Mouse (Mus musculus): Measurements from ENCODE around the gene Tas1r1. TPM values are rescaled to one million over a fixed set of nuclear protein-coding genes. Genes with fewer than 3 reads are reported as not detected.
A peak's percentile ranks its signal among the peaks of the same experiment; 100 is the strongest.
"Not testable (repeated sequence)": the region's sequence is repeated elsewhere in the genome, so short reads cannot be mapped to it uniquely, and the experiment has no call there.

Gene Tas1r1
- polyA plus RNA-seq, 1 experiment, result not detected

- TF ChIP-seq GATA1 (IDR thresholded peaks at IDR 0.05; ENCODE audit: low read length), result no peak
- peaks cover 9% of the 10 kb centered on the region for H3K27me3 ChIP-seq (ENCODE audit: control insufficient read depth)
Observed at GRCm38 (mm10) chr4:152067280-152067679, 28.9 kb upstream of the Tas1r1 start.

GRCm38 (mm10) chr4:152062390-152063110 is 24.2 kb upstream of the Tas1r1 start:
- H3K9me3 ChIP-seq (ENCODE audit: control insufficient read depth, low read length), result no peaks in the 10 kb centered on the region
- no peak for TF ChIP-seq GATA1 (IDR thresholded peaks at IDR 0.05; ENCODE audit: low read length)
- TF ChIP-seq TAL1 (IDR thresholded peaks at IDR 0.05; ENCODE audit: low read length), result no peak
- peaks cover 41% of the 10 kb centered on the region for H3K36me3 ChIP-seq (ENCODE audit: control insufficient read depth)
- no peaks in the 10 kb centered on the region for H3K27me3 ChIP-seq (ENCODE audit: control insufficient read depth)
- H3K4me3 ChIP-seq (replicated peaks), result no peak overlapping the region
- H3K4me1 ChIP-seq (ENCODE audit: control insufficient read depth), result peaks cover 7% of the 10 kb centered on the region

More at GRCm38 (mm10) chr4:152067280-152067679, 28.9 kb upstream of the Tas1r1 start:
- H3K9me3 ChIP-seq (ENCODE audit: control insufficient read depth, low read length), result no peaks in the 10 kb centered on the region
- peaks cover 13% of the 10 kb centered on the region for H3K4me1 ChIP-seq (ENCODE audit: control insufficient read depth)
- H3K4me3 ChIP-seq (replicated peaks), result no peak overlapping the region
- no peaks in the 10 kb centered on the region; the same call in 1 of the 2 replicates for H3K36me3 ChIP-seq (ENCODE audit: control insufficient read depth)

GRCm38 (mm10) chr4:152044609-152045008 is 6.2 kb upstream of the Tas1r1 start:
- TF ChIP-seq GATA1 (IDR thresholded peaks at IDR 0.05; ENCODE audit: low read length) (0 out of 2 replicates have a peak, but pooled peaks have one; percentile 10), TAL1 (IDR thresholded peaks at IDR 0.05; ENCODE audit: low read length) (0 out of 3 replicates have a peak, but pooled peaks have one; percentile 6)
- Histone ChIP-seq H3K4me1 (ENCODE audit: control insufficient read depth) (peaks cover 29% of the 10 kb centered on the region), H3K36me3 (ENCODE audit: control insufficient read depth) (peaks cover 84% of the 10 kb centered on the region), H3K27me3 (ENCODE audit: control insufficient read depth) (no peaks in the 10 kb centered on the region), H3K4me3 (replicated peaks) (no peak overlapping the region), H3K9me3 (ENCODE audit: control insufficient read depth, low read length) (no peaks in the 10 kb centered on the region)

GRCm38 (mm10) chr4:152043171-152043570 is 4.8 kb upstream of the Tas1r1 start:
- Histone ChIP-seq H3K4me1 (ENCODE audit: control insufficient read depth) (peaks cover 42% of the 10 kb centered on the region), H3K9me3 (ENCODE audit: control insufficient read depth, low read length) (no peaks in the 10 kb centered on the region), H3K27me3 (ENCODE audit: control insufficient read depth) (no peaks in the 10 kb centered on the region), H3K4me3 (replicated peaks) (no peak overlapping the region), H3K36me3 (ENCODE audit: control insufficient read depth) (peaks cover 73% of the 10 kb centered on the region)
- TF ChIP-seq TAL1 (IDR thresholded peaks at IDR 0.05; ENCODE audit: low read length), result no peak
- TF ChIP-seq GATA1 (IDR thresholded peaks at IDR 0.05; ENCODE audit: low read length), result no peak

- H3K4me3 ChIP-seq (replicated peaks), result no peak overlapping the region
- no peaks in the 10 kb centered on the region for H3K27me3 ChIP-seq (ENCODE audit: control insufficient read depth)
- H3K9me3 ChIP-seq (ENCODE audit: control insufficient read depth, low read length), result no peaks in the 10 kb centered on the region
- H3K36me3 ChIP-seq (ENCODE audit: control insufficient read depth), result peaks cover 62% of the 10 kb centered on the region
- peaks cover 44% of the 10 kb centered on the region for H3K4me1 ChIP-seq (ENCODE audit: control insufficient read depth)
- TF ChIP-seq TAL1 (IDR thresholded peaks at IDR 0.05; ENCODE audit: low read length) (no peak), GATA1 (IDR thresholded peaks at IDR 0.05; ENCODE audit: low read length) (no peak)
Observed at GRCm38 (mm10) chr4:152041924-152042641, 3.7 kb upstream of the Tas1r1 start.

GRCm38 (mm10) chr4:152039831-152040310 is 1.5 kb upstream of the Tas1r1 start:
- H3K4me1 ChIP-seq (ENCODE audit: control insufficient read depth), result peaks cover 44% of the 10 kb centered on the region
- peak overlapping the region; percentile 91 for H3K4me3 ChIP-seq (replicated peaks)
- H3K27me3 ChIP-seq (ENCODE audit: control insufficient read depth), result no peaks in the 10 kb centered on the region
- H3K36me3 ChIP-seq (ENCODE audit: control insufficient read depth), result peaks cover 41% of the 10 kb centered on the region
- TF ChIP-seq TAL1 (IDR thresholded peaks at IDR 0.05; ENCODE audit: low read length), result no peak
- no peak for TF ChIP-seq GATA1 (IDR thresholded peaks at IDR 0.05; ENCODE audit: low read length)
- no peaks in the 10 kb centered on the region for H3K9me3 ChIP-seq (ENCODE audit: control insufficient read depth, low read length)

GRCm38 (mm10) chr4:152038985-152039830 is 840 bp upstream of the Tas1r1 start, which contains the start of gene Nol9:
Gene Nol9, plus strand, starts transcription at chr4:152039321.
- H3K4me3 ChIP-seq (replicated peaks), result peak within 1 kb of the TSS; percentile 91
- TF ChIP-seq TAL1 (IDR thresholded peaks at IDR 0.05; ENCODE audit: low read length), result no peak
- no peak for TF ChIP-seq GATA1 (IDR thresholded peaks at IDR 0.05; ENCODE audit: low read length)
- H3K27me3 ChIP-seq (ENCODE audit: control insufficient read depth), result no peaks in the 10 kb centered on the region
- H3K9me3 ChIP-seq (ENCODE audit: control insufficient read depth, low read length), result no peaks in the 10 kb centered on the region
- H3K4me1 ChIP-seq (ENCODE audit: control insufficient read depth), result peaks cover 42% of the 10 kb centered on the region
- H3K36me3 ChIP-seq (ENCODE audit: control insufficient read depth), result peaks cover 34% of the 10 kb centered on the region

GRCm38 (mm10) chr4:152036464-152036863 is 1.9 kb downstream of the Tas1r1 start:
- H3K4me3 ChIP-seq (replicated peaks); H3K27me3 ChIP-seq (ENCODE audit: control insufficient read depth); H3K9me3 ChIP-seq (ENCODE audit: control insufficient read depth, low read length); H3K36me3 ChIP-seq (ENCODE audit: control insufficient read depth): not testable (repeated sequence)
- peaks cover 33% of the 10 kb centered on the region for H3K4me1 ChIP-seq (ENCODE audit: control insufficient read depth)

All from erythroblast, embryonic 14.5 days (primary cell).